Mouse (Mus musculus) bone marrow macrophage, adult 2 months (primary cell): ENCODE measurements around the gene Adprhl1.

Experiments used
- CTCF ChIP-seq: IDR thresholded peaks from 2 replicates; pipeline ENCODE4 v1.5.1; 2012; ENCODE audit warnings: low read depth, mild to moderate bottlenecking, low read length, moderate library complexity
- POLR2A ChIP-seq: IDR thresholded peaks from 2 replicates; pipeline ENCODE4 v1.6.1; 2012; ENCODE audit warnings: mild to moderate bottlenecking, low read depth, low read length, borderline replicate concordance

- TF ChIP-seq CTCF, result no peak
- TF ChIP-seq POLR2A, result no peak
Measured at GRCm38 (mm10) chr8:13209770-13210169, 44.2 kb downstream of the Adprhl1 start.
